Mouse (Mus musculus): ENCODE measurements around the gene Troap. TPM values are rescaled to one million over a fixed set of nuclear protein-coding genes. Genes with fewer than 3 reads are reported as not detected.
"Not testable (repeated sequence)": the region's sequence is repeated elsewhere in the genome, so short reads cannot be mapped to it uniquely, and the experiment has no call there.

The Troap gene
- total RNA-seq, 2 experiments from 2014 or later: not detected

DNA sequence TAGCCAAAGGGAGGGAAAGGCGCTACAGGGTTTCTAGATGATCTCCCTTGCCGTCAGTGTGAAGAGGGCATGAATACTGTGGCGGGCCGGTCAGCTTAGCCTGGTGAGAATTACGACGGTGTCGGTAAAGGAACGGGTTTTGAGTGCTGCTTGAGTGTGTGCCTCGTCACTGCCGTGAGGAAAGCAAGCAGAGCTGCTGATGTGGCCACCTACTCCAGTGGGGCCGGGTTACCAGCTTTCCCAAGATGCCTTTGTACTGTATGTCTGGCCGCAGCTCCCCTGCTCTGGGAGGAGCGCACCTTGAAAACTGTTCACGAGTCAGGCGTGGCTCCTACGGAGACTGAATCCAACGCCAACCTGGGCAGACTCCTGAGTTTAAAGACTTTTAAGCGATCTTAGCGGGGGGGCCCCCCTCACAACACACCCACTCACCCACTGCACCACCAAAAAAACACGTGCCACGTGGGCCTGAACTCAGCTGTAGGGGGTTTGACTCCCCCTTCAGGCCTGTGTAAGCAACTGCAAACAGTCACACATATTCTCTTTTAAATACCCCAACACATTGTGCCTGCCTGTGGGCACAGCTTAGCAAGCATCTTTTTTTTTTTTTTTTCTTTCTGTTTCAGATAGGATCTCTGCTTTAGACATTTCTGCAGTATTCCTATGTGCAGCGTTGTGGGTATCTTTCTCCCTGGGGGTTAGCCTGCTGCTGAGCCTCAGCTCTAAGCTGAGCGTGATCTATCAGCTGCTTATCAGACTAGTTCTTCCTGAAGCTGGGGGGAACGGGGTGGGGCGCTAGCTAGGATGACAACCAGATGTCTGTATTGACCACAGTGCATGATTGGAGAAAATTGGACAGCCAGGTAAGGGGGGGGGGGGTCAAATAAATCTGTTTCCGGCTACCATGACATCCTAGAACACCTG is 34.1 kb upstream of the Troap start:
- DNase-seq (ENCODE audit: low spot score in 2 of 2): no peak

DNA sequence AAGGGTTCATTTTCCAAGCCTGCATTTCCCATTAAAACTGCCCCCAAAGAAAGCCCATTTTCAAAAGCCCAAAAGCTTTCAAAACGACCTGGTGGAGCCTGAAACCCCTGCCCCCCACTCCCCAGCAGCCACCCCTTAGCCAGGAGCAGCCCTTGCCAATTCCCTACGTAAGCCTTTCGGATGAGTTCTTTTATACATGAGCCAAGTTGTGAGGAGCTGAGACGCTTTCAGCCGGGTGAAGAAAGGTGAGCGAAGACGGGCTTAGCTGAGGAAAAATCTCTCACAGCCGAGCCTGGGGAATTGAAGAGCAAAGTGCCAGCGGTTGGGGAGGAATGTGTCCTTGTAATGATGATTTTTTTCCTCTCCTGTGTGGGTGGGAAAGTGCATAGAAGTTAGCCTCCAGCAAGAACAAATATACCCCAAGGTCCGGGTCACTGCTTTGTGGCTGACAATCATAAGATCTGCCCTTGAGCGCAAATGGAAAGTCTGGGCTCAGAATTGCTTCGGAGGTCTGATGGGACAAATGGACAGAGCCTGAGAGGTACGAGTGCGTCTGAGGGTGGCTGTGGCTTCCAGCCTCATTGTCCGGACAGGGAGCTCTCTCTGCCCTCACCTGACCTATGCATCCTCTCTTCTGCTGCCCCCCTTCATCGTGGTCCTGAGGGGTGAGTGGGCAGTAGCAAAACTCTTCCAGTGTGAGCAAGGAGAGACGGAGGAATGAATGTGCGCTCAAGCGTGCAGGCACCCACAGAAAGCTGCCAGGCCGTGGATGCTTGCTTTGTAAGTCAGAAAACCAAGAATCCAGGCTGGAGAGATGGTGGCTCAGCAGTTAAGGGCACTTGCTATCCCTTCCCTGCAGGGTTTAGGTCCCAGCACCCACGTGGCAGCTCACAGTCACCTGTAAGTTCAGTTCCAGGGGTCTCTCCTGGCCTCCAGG is 33.2 kb upstream of the Troap start:
- DNase-seq (ENCODE audit: low spot score in 2 of 2): no peak

DNA sequence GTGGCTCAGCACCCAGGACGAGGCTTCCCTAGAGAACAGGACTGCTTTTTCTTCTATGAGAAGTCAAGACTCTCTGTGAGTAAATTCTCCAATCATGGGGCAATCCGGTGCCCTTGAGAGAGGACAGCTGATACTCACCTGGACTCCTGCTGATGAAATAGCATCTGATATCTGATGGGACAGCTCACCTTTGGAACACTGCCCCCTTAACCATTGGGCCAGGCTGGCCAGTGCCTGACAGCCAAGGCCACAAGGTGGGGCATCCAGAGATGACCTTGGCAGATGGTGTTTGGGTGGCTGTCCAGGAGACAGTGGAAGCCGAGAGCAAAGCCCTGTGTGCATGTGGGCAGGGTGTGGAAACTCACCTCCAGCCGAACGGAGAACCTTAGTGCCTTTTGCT is 32.0 kb upstream of the Troap start:
- no peak for DNase-seq (ENCODE audit: low spot score in 2 of 2)

DNA sequence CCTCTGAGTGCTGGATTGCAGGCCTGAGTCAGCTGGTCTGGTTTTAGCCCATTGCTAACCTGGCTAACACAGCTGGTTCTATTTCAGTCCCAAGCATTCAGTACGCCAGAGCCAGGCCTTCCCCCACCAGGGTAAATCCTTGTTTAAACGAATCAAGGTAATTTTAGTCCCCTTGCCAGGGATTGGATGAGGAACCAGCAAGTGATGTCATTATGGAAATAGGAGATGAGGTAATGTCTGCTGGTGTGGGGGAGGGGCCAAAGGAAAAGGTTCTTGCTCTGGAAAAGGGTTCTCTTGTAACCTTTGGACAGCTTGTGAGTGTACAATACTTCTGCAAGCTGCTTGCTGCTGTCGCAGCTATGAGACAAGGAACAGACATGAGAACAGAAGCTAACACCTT is 29.5 kb upstream of the Troap start:
- DNase-seq (ENCODE audit: low spot score in 2 of 2): no peak

DNA sequence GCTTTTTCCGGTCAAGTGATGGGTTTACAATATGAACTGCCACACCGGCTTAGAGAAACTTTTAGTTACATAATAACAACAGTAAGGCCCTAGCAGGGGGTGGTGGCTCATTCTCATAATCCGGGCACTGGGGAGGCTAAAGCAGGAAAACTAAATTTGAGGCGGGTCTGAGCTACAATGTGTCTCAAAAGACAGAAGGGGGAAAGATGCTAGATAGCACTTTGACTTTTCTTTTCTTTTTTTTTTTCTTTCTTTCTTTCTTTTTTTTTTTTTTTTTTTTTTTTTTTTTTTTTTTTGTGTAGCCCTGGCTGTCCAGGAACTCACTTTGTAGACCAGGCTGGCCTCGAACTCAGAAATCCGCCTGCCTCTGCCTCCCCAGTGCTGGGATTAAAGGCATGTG is 28.6 kb upstream of the Troap start:
- DNase-seq (ENCODE audit: low spot score in 2 of 2): not testable (repeated sequence)

DNA sequence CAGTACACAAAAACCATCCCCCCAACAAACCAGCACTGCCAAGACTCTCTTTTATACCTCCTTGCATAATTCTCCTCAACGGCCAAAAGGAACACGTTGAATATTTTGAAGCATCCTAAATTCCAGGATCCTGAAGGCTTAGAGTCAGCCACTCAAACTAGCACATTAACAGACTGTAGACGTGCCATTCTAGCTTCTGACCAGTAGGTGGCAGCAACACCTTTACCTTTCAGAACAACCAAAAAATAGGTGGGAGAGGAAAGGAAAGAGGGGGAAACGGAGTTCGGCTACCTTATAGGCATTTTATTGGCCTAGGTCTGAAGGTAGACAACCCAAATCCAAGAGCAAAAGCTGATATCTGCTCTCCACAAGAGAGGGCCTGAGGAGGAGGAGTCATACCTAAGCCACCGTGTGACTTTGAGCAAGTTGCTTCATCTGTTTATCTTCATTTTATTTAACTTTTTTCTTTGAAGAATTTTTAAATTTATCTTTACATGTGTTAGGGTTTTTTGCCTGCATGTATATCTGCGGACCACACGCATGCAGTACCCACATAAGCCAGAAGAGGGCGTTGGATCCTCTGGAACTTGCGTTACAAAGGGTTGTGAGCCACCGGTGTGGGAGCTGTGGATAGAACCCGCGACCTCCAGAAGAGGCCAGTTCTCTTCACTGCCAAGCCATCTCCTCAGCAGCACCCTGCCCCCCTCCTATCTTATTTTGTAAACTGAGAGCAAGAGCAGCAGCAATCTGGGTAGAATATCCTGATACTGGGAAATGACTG is 24.7 kb upstream of the Troap start:
- DNase-seq (ENCODE audit: low spot score in 2 of 2): peak in 1 of 2 experiments; percentile 38

DNA sequence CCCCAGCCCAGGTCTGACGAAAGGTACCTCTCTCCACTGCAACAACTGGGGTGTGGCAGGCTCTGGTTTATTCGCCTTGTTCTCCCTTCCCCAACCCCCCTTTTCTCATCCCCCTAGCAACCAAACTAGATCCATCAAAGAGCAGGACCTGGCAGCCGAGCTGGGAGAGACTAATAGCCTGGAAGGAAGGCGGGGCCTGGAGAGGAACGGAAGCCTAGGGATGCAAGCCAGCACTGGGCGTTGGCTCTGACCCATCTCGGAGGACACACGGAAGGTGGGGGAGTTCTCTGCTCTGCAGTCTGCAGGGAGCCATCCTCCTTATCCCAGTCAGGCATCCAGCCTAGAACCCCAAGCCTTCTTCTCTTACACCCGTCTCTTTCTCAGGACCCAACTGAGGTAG is 21.0 kb upstream of the Troap start:
- no peak for DNase-seq (ENCODE audit: low spot score in 2 of 2)

DNA sequence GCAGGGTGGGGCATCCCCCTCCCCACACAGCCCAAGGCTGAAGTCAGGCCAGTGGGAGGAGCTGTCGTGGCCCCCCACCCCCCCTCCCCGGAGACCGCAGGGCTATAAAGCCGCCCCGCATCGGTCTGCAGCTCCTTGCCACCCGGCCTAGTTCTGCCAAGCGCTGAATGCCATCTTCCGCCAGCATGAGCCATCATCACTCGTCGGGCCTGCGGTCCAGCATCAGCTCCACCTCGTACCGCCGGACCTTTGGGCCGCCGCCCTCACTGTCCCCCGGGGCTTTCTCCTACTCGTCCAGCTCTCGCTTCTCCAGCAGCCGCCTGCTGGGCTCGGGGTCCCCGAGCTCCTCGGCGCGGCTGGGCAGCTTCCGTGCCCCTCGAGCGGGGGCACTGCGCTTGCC is 19.3 kb upstream of the Troap start, which contains the start of gene Prph:
Gene Prph, plus strand, starts transcription at position 135 of the 400 bp plus-strand sequence.
- no peak for DNase-seq (ENCODE audit: low spot score in 2 of 2)

DNA sequence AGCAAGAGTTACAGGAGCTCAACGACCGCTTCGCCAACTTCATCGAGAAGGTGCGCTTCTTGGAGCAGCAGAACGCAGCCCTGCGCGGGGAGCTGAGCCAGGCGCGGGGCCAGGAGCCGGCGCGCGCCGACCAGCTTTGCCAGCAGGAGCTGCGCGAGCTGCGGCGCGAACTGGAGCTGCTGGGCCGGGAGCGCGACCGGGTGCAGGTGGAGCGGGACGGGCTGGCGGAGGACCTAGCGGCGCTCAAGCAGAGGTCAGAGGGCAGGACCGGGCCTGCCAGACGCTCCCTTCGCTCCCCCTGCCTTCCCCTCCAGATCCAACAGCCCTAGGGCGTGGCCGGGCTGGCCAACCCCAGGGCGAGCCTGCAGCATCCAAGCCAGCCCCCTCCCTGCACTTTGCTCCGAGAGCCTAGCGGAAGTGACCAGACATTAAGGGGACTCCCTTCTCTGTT is 18.8 kb upstream of the Troap start:
- DNase-seq (ENCODE audit: low spot score in 2 of 2): no peak

DNA sequence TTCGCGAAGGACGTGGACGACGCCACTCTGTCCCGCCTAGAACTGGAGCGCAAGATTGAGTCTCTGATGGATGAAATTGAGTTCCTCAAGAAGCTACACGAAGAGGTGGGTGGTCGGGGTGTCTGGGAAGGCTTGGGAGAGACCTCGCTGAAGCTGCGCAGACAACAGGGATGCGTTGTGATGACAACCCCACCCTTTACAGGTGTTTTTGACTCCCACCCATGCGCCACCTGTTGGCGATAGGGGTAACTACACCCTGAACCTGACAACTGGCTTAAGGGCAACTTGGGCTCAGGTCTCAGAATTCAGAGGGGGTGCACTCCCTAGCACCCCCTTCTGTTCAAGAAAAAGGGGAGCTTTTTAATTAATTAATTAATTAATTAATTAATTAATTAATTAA is 18.0 kb upstream of the Troap start:
- DNase-seq (ENCODE audit: low spot score in 2 of 2): no peak

DNA sequence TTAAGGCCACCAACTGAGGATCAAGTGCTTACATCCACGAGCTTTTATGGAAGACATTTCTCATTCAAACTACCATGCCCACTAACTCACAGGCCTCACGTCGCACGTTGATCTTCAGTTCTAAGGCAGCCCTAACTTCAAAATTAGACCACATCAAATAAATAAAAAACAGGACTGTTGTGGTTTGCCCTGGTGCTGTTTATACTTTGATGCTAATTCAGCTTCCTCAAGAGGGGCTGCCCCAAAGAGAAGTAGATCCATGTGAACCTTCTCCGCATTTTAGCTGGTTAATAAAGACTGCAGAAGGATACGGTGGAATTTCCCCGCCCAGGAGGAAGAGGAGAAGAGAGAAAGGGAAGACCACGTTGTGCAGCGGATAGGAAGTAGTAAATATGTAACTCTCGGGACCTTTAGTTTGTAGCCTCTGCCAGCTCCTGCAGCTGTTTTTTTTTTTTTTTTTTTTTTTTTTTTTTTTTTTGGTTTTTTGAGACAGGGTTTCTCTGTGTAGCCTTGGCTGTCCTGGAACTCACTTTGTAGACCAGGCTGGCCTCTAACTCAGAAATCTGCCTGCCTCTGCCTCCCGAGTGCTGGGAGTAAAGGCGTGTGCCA is 8.7 kb upstream of the Troap start:
- no peak for DNase-seq (ENCODE audit: low spot score in 2 of 2)

DNA sequence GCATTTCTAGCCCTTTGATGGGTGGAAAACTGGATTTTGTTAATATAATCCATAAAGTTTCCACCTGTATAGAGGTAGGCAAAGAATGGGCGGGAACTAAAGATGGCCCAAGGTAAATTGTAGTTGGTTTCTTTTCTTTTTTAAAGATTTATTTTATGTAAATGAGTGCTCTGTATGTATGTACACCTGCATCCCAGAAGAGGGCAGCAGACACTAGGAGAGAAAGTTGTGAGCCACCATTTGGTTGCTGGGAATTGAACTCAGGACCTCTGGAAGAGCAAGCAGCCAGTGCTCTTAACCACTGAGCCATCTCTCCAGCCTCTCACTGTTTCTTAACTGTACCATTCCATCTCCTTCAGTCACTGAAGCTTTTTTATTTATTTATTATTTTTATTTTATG is 2.4 kb upstream of the Troap start:
- no peak for DNase-seq (ENCODE audit: low spot score in 2 of 2)

DNA sequence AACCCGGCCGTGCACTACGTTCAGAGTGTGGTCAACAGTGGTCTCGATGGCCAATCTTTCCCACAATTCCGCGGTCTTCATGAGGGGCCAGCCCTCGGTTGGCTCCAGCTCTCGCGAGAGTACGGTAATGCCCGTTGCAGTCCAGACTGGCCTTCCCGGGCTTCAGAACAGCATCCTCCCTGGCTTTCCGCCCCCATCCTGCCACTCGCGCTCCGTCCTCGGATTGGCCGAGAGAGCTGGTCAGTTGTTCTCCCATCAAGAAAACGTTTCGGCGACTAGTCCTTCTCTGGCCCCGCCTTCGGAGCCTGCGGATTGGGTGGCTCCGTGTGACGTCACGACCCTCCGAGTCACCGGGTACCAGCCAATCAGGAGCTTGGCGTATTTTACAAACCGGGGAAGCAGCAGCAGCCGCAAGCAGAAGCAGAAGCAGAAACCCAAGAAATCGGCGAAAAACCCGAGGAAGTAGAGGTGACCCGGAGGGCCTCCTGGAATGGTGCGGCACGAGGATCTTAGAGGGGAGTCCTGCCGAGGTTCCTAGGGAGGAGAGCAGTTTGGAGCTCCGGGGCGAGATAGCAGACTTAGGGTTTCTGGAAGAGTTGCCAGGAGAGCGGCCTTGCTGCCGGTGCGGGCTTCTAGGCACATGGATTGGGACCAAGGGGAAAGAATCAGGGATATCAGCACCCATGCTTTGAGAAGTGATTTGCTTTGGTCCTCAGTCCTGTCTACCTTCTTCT is 392 bp downstream of the Troap start:
- DNase-seq (ENCODE audit: low spot score in 2 of 2): peak; percentile 94 to 97

DNA sequence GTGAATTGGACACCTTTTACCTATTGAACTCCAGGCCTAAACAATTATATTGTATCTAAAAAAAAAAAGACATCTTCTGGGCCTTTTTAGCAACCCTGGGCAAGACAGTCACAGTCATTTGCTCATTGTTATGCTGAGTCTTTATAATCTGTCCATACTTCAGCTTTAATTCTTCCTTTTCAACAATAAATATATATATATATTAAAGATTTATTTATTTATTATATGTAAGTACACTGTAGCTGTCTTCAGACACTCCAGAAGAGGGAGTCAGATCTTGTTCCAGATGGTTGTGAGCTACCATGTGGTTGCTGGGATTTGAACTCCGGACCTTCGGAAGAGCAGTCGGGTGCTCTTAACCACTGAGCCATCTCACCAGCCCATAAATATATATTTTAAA is 1.6 kb downstream of the Troap start:
- DNase-seq (ENCODE audit: low spot score in 2 of 2): not testable (repeated sequence)

DNA sequence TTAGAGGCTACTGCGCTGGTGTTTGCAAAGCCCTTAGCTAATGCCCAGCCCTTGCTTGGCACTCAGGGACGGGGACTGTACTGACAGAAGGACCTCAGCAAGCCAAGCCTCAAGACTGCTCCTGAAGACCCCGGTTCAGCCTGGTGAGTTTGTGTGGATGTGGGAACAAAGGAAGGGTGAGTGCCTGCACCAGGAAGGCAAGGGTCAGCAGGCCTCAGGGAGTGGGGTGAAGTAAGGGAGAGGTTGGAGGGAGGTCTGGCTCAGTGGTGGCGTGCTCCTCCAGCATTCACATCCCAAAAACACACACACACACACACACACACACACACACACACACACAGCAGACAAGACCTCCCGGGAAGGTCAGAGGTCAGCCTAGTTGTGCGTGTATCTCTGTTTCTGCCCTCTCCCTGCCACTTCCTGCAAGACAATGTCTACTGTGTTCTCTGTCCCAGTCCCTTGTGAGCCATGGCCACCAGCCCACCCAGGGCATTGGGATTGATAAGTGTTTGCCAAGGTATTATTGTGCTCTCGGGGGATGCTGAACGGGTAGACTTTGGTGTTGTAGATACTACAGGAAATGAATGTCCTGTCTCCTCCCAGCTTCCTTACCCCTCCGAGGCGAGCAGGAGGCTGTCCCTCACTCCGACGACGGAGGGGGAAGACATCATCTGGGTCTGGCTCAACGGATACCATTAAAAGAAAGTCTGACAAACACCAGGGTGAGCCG is 4.0 kb downstream of the Troap start:
- no peak for DNase-seq (ENCODE audit: low spot score in 2 of 2)

DNA sequence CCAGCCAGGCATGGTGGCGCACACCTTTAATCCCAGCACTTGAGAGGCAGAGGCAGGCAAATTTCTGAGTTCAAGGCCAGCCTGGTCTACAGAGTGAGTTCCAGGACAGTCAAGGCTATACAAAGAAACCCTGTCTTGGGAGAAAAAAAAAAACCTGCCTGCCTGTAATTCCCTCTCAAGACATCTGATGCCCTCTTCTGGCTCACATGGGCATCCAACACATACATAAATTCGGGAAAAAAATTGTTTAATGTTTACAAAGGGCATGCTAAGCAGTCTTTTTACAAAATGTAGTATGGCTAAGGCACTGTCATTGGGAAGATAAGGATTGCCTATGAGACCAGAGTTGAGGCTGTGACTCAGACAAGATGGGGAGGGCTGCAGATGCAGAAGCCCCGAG is 5.4 kb downstream of the Troap start:
- no peak for DNase-seq (ENCODE audit: low spot score in 2 of 2)

DNA sequence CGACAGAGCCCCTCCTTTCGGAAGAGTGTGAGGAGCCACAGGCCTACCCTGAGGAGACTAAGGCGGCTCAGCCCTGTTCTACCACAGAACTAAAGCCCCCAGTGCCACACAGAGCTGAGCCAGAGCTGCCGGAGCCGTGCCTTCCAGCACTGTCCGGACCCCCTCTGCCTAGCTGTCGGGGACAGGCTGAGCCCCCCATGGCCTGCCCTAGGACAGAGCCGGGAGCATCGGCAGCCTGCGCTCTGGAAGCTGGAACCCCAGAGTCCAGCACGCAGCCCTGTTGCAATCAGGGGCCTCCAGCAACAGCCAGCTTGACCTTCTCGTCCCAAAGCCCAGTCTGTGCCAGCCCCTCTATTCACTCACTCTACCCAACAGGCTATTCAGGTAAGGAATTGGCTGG is 7.9 kb downstream of the Troap start:
- DNase-seq (ENCODE audit: low spot score in 2 of 2): no peak

DNA sequence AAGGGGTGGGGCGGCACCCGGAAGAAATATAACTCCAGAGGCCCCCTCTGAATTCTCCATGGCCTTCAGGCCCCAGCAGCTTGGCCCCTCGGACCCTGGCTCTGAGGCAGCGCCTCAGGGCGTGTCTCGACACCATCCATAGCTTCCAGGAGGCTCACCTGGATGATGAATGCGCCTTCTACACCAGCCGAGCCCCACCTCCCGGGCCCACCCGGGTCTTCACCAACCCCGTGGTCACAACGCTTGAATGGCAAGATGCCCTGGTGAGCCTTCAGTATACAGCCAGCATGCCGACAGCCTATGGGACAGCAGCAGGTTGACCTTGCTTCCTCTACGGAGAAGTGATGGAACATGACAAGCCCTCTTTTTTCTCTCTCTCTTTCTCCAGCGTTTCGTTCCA is 8.5 kb downstream of the Troap start:
- DNase-seq (ENCODE audit: low spot score in 2 of 2): no peak

DNA sequence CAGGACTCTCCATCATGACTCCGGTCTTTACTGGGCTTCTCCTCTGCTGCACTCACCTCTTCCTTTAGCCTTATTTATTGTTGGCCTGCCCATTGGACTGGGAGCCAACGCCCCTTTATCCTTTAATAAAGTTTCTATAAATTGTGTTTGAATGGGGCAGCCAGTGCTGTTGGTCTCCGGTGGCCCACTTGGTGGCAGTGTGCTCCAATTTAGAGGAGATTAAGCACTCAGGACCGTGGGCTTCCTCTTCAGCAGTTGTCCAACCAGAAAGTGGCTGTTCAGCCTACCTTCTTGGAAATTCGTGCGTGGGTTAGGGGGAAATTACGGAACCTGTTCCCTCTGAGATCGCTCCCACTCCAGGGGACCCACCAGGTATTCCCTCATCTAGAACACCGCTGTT is 8.9 kb downstream of the Troap start:
- peak in 1 of 2 experiments; percentile 52 for DNase-seq (ENCODE audit: low spot score in 2 of 2)

All from adrenal gland, adult 18-20 months (tissue).